Mouse (Mus musculus): ENCODE measurements at regions not wholly inside any gene's neighbourhood (a gene's known extent, or its start where the extent isn't known, plus 50 kb on each side); places are given as distances from the start of the nearest gene placed in this dataset.

GRCm38 (mm10) chr15:62150296-62150695 lies 1227.5 kb upstream of the A1bg start:
- DNase-seq, result no peak

GRCm38 (mm10) chr15:62148680-62149237 lies 1225.9 kb upstream of the A1bg start:
- DNase-seq, result no peak

GRCm38 (mm10) chr15:62147343-62147953 lies 1224.6 kb upstream of the A1bg start:
- DNase-seq, result no peak

GRCm38 (mm10) chr15:62145643-62146285 lies 1223.0 kb upstream of the A1bg start:
- no peak for DNase-seq

- no peak for DNase-seq
These were observed 1222.2 kb upstream of the A1bg start for GRCm38 (mm10) chr15:62144776-62145564.

GRCm38 (mm10) chr15:62139859-62140258 lies 1217.0 kb upstream of the A1bg start:
- no peak for DNase-seq

GRCm38 (mm10) chr15:62139192-62139591 lies 1216.4 kb upstream of the A1bg start:
- peak; percentile 34 for DNase-seq

GRCm38 (mm10) chr15:62138701-62139100 lies 1215.9 kb upstream of the A1bg start:
- DNase-seq, result no peak

GRCm38 (mm10) chr15:62136932-62137594 lies 1214.3 kb upstream of the A1bg start:
- peak; percentile 72 for DNase-seq

GRCm38 (mm10) chr15:62134835-62135234 lies 1212.0 kb upstream of the A1bg start:
- no peak for DNase-seq

GRCm38 (mm10) chr15:62134308-62134707 lies 1211.5 kb upstream of the A1bg start:
- DNase-seq, result no peak

GRCm38 (mm10) chr15:62132895-62133294 lies 1210.1 kb upstream of the A1bg start:
- DNase-seq, result no peak

GRCm38 (mm10) chr15:62131686-62132085 lies 1208.9 kb upstream of the A1bg start:
- no peak for DNase-seq

- no peak for DNase-seq
These were observed 1207.7 kb upstream of the A1bg start for GRCm38 (mm10) chr15:62130530-62130929.

GRCm38 (mm10) chr15:62128546-62129212 lies 1205.9 kb upstream of the A1bg start:
- DNase-seq, result no peak

- DNase-seq, result no peak
These were observed 1204.9 kb upstream of the A1bg start for GRCm38 (mm10) chr15:62127602-62128158.

GRCm38 (mm10) chr15:62125718-62126117 lies 1202.9 kb upstream of the A1bg start:
- no peak for DNase-seq

- DNase-seq, result no peak
These were observed 1200.9 kb upstream of the A1bg start for GRCm38 (mm10) chr15:62123756-62124155.

- no peak for DNase-seq
These were observed 1199.6 kb upstream of the A1bg start for GRCm38 (mm10) chr15:62122265-62123023.

- no peak for DNase-seq
These were observed 1198.9 kb upstream of the A1bg start for GRCm38 (mm10) chr15:62121696-62122095.

- no peak for DNase-seq
These were observed 1197.9 kb upstream of the A1bg start for GRCm38 (mm10) chr15:62120735-62121134.
